12 mouse cellular contexts compared by ENCODE assay signal in the genomic region with DNA sequence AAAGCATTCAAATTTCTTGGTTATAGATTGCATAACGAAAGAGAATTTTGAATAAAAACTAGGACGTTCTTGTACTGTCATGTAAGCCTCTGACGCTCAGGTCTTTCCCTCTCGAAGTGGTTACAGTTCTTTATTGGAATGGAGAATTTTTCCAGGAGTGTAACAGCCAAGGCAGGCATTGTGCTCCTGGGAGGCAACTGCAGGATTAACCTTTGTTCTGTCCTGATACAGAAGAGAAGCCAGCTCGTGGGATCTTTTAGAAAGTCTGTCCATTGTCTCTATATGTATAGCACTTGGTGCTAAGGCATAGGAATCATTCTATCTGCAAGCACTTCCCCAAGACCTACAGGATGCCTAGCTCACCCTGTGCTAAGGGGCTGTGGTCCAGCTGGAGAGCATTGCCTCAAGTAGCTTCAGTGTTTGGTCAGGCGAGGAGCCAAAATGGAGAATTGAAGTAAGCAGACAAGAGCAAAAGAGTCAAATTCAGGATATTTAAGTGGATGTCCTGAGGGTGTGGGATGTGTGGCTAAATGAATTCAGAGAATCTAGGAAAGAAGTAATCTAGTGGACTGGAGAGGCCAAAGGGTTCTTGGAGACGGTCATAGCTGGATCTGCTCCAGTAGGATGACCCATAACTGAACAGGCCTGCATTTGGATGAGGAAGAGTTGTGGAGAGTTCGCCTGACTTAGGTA.
A peak's percentile ranks its signal among the peaks of the same experiment; 100 is the strongest.
DNase-seq lines count a peak whose midpoint lies in the region; ATAC-seq lines count a peak whose summit lies in the region.
"Had no signal": no experiment of that assay in that cellular context is flagged by ENCODE, and none has a peak within 500 bp of the region (broad histone marks: within the 10 kb centered on the region; RNA-seq: fewer than 3 reads in every experiment).

No protein-coding gene starts in this region.

- peaks cover 33% of the 10 kb centered on the region for H3K4me1 ChIP-seq in forebrain, embryonic 13.5 days

- no peak overlapping the region for H3K27ac ChIP-seq in forebrain, embryonic 13.5 days
- H3K27ac ChIP-seq: limb, embryonic 15.5 days had no signal

- intact Hi-C loops in gastrocnemius, postnatal 36 days (cut with DNase I): no loop called here
- intact Hi-C loops in left cerebral cortex, postnatal 4 days (cut with DNase I): no loop called here
- intact Hi-C loops in left cerebral cortex, postnatal 25 days (cut with DNase I): no loop called here

- H3K36me3 ChIP-seq in forebrain, embryonic 13.5 days (ENCODE audit: poor library complexity, severe bottlenecking): no peaks in the 10 kb centered on the region
- H3K36me3 ChIP-seq: limb, embryonic 15.5 days had no signal

- H3K27me3 ChIP-seq in forebrain, embryonic 13.5 days: no peaks in the 10 kb centered on the region
- H3K27me3 ChIP-seq: limb, embryonic 15.5 days had no signal

- H3K4me2 ChIP-seq in forebrain, embryonic 13.5 days: no peak overlapping the region
- H3K4me2 ChIP-seq: limb, embryonic 15.5 days had no signal

- no peak overlapping the region for H3K4me3 ChIP-seq in forebrain, embryonic 13.5 days
- H3K4me3 ChIP-seq: limb, embryonic 15.5 days had no signal

- no peaks in the 10 kb centered on the region for H3K9me3 ChIP-seq in forebrain, embryonic 13.5 days (replicated peaks)
- H3K9me3 ChIP-seq: limb, embryonic 15.5 days had no signal

- H3K9ac ChIP-seq in forebrain, embryonic 13.5 days: no peak overlapping the region
- H3K9ac ChIP-seq: forebrain, postnatal 0 days; limb, embryonic 15.5 days had no signal

- ATAC-seq in forebrain, embryonic 13.5 days: no peak
- ATAC-seq: CD4-positive, CD25-positive, alpha-beta regulatory T cell, adult 4 months; forebrain, postnatal 0 days had no signal

- DNase-seq in gastrocnemius, adult 18-20 months (ENCODE audit: low spot score): peak; percentile 36
- no peak for DNase-seq in gastrocnemius, postnatal 36 days
- peak; percentile 29 for DNase-seq in left cerebral cortex, postnatal 4 days
- no peak for DNase-seq in left cerebral cortex, postnatal 25 days (ENCODE audit: low spot score in 2 of 2)
- DNase-seq in cerebellum, postnatal 36 days: peak; percentile 32 to 51
- DNase-seq in lung, postnatal 10 days: peak; percentile 67
- no peak for DNase-seq in left cerebral cortex, adult 9 months (ENCODE audit: low spot score in 2 of 2)
- DNase-seq: forebrain, postnatal 0 days; right cerebral cortex, adult 18-20 months had no signal

- WGBS in forebrain, embryonic 13.5 days: 73% methylated on average over 8 of the region's 8 CpGs

Comparison
In these comparisons a context has a peak if more than half of its experiments do, and no peak if none do; other contexts are left out.
1. DNase-seq: peak in gastrocnemius, adult 18-20 months (single experiment), left cerebral cortex, postnatal 4 days (single experiment), cerebellum, postnatal 36 days (2 of 2) and lung, postnatal 10 days (single experiment); none in gastrocnemius, postnatal 36 days (0 of 2), left cerebral cortex, postnatal 25 days (0 of 2) and left cerebral cortex, adult 9 months (0 of 2).